Mouse (Mus musculus) myocyte (in vitro differentiated cells): Measurements from ENCODE around the gene Hdc. TPM values are rescaled to one million over a fixed set of nuclear protein-coding genes. Genes with fewer than 3 reads are reported as not detected.

Experiments used
- H3K27me3 ChIP-seq: one replicate; pipeline ENCODE4 v1.6.1; 2011; ENCODE audit not compliant: control insufficient read depth, insufficient read depth, insufficient read length
- H3K36me3 ChIP-seq: one replicate; pipeline ENCODE4 v1.6.1; 2011; ENCODE audit not compliant: control insufficient read depth, insufficient read depth
- H3K4me2 ChIP-seq: one replicate; pipeline ENCODE4 v1.6.1; 2011; ENCODE audit warnings: low read depth, control low read depth
- H3K4me3 ChIP-seq: one replicate; pipeline ENCODE4 v1.5.1; 2011; ENCODE audit warnings: mild to moderate bottlenecking, control low read depth, moderate library complexity
- H3K79me2 ChIP-seq: one replicate; pipeline ENCODE4 v1.6.1; 2011; ENCODE audit not compliant: control insufficient read depth, insufficient read depth
- H3ac ChIP-seq: one replicate; pipeline ENCODE4 v1.6.1; 2011; ENCODE audit not compliant: control insufficient read depth, insufficient read length
- CEBPB ChIP-seq: IDR thresholded peaks from 2 replicates; pipeline ENCODE4 v1.6.1; 2011; ENCODE audit warnings: mild to moderate bottlenecking, moderate library complexity; ENCODE audit not compliant: poor library complexity, insufficient read depth, severe bottlenecking
- E2F4 ChIP-seq: IDR thresholded peaks from one replicate; pipeline ENCODE4 v1.6.1; 2011; ENCODE audit warnings: mild to moderate bottlenecking, control low read depth, moderate library complexity; ENCODE audit not compliant: insufficient read depth
- MAX ChIP-seq: IDR thresholded peaks from one replicate; pipeline ENCODE4 v1.6.1; 2011; ENCODE audit warnings: low read depth, mild to moderate bottlenecking, control low read depth
- MYOD1 ChIP-seq, 3 experiments: IDR thresholded peaks; one replicate each; pipeline ENCODE4 v1.6.1; 2011; ENCODE audit warnings: control low read depth in 2 of 3, low read depth in 2 of 3, mild to moderate bottlenecking in 2 of 3, moderate library complexity in 1 of 3; ENCODE audit not compliant: insufficient read length in 2 of 3, control insufficient read depth in 1 of 3
- MYOG ChIP-seq, 3 experiments: IDR thresholded peaks; one replicate each; pipeline ENCODE4 v1.6.1; 2011; ENCODE audit warnings: control low read depth in 2 of 3, low read depth in 2 of 3, mild to moderate bottlenecking in 2 of 3; ENCODE audit not compliant: insufficient read length in 2 of 3, control insufficient read depth in 1 of 3, insufficient read depth in 1 of 3
- POLR2A ChIP-seq: IDR thresholded peaks from one replicate; pipeline ENCODE4 v1.6.1; 2011; ENCODE audit warnings: low read depth, mild to moderate bottlenecking, control low read depth, moderate library complexity; ENCODE audit not compliant: insufficient read length
- POLR2AphosphoS2 ChIP-seq: IDR thresholded peaks from one replicate; pipeline ENCODE4 v1.6.1; 2011; ENCODE audit warnings: low read depth, control low read depth; ENCODE audit not compliant: insufficient read length
- REST ChIP-seq: IDR thresholded peaks from one replicate; pipeline ENCODE4 v1.6.1; 2011; ENCODE audit warnings: mild to moderate bottlenecking, control low read depth, moderate library complexity; ENCODE audit not compliant: insufficient read depth, insufficient read length
- SRF ChIP-seq: IDR thresholded peaks from one replicate; pipeline ENCODE4 v1.6.1; 2011; ENCODE audit warnings: low read depth; ENCODE audit not compliant: control insufficient read depth, insufficient read length
- TCF12 ChIP-seq: IDR thresholded peaks from one replicate; pipeline ENCODE4 v1.6.1; 2011; ENCODE audit warnings: mild to moderate bottlenecking, control low read depth; ENCODE audit not compliant: poor library complexity, insufficient read depth, severe bottlenecking
- TCF3 ChIP-seq: IDR thresholded peaks from one replicate; pipeline ENCODE4 v1.6.1; 2011; ENCODE audit warnings: low read depth, control low read depth; ENCODE audit not compliant: insufficient read length
- USF1 ChIP-seq: IDR thresholded peaks from one replicate; pipeline ENCODE4 v1.6.1; 2011; ENCODE audit warnings: low read depth, mild to moderate bottlenecking, control low read depth, moderate library complexity
- polyA plus RNA-seq: library from polyadenylated mRNA; unstranded; fragments of >200 nt; fragmentation: generic; extraction: Trizol; gene quantifications from one replicate; pipeline ENCODE4 v1.2.1, GENCODE M21; 2012; ENCODE audit warnings: missing spikeins

Hdc gene
- polyA plus RNA-seq, 1 experiment, result 0.36 TPM

DNA sequence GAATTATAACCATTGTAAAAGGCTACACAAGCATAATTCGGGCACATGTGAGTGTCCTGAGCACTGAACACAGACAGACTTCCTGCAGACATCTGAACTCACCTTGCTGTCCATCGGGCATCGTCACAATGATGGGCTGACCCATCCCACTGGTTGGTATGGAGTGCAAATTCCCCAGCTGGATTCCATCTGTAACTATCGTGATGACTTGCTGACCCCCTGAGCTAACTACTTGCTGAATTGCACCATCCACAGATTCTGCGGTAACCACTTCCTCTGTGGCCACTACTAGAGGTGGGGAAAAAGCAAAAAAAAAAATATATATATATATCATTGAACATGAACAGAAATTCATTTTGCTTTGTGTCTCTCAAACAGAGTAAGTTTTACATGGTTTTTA is 27.4 kb upstream of the Hdc start:
- Histone ChIP-seq H3K36me3 (peaks cover 52% of the 10 kb centered on the region), H3K4me2 (no peak overlapping the region), H3K4me3 (no peak overlapping the region), H3ac (no peak overlapping the region), H3K79me2 (no peaks in the 10 kb centered on the region), H3K27me3 (no peaks in the 10 kb centered on the region)
- TF ChIP-seq E2F4 (no peak), CEBPB (no peak), POLR2AphosphoS2 (no peak), POLR2A (no peak), USF1 (no peak), TCF12 (no peak)

- H3K27me3 ChIP-seq, result no peaks in the 10 kb centered on the region
- no peak overlapping the region for H3ac ChIP-seq
- no peak overlapping the region for H3K4me2 ChIP-seq
- no peaks in the 10 kb centered on the region for H3K79me2 ChIP-seq
- TF ChIP-seq POLR2AphosphoS2 (no peak), E2F4 (no peak), POLR2A (no peak), CEBPB (no peak), REST (no peak), MYOG (IDR thresholded peaks at IDR 0.05; ENCODE audit: control insufficient read depth in 1 of 3, insufficient read depth in 1 of 3, insufficient read length in 2 of 3, low read depth in 2 of 3) (no peak)
- H3K36me3 ChIP-seq, result peaks cover 60% of the 10 kb centered on the region
- H3K4me3 ChIP-seq, result no peak overlapping the region
Measured at GRCm38 (mm10) chr2:126644768-126645167, 25.7 kb upstream of the Hdc start.

- Histone ChIP-seq H3K27me3 (no peaks in the 10 kb centered on the region), H3ac (no peak overlapping the region), H3K4me2 (no peak overlapping the region), H3K36me3 (peaks cover 37% of the 10 kb centered on the region), H3K4me3 (no peak overlapping the region), H3K79me2 (no peaks in the 10 kb centered on the region)
- TF ChIP-seq SRF, result no peak
Measured at GRCm38 (mm10) chr2:126640298-126640697, 21.2 kb upstream of the Hdc start.

- Histone ChIP-seq H3ac (no peak overlapping the region), H3K36me3 (peaks cover 28% of the 10 kb centered on the region), H3K27me3 (no peaks in the 10 kb centered on the region), H3K4me2 (no peak overlapping the region), H3K4me3 (no peak overlapping the region), H3K79me2 (no peaks in the 10 kb centered on the region)
- TF ChIP-seq REST (no peak), TCF12 (no peak), MYOD1 (IDR thresholded peaks at IDR 0.05; ENCODE audit: control insufficient read depth in 1 of 3, insufficient read length in 2 of 3, low read depth in 2 of 3) (no peak), POLR2AphosphoS2 (no peak), TCF3 (no peak), MYOG (IDR thresholded peaks at IDR 0.05; ENCODE audit: control insufficient read depth in 1 of 3, insufficient read depth in 1 of 3, insufficient read length in 2 of 3, low read depth in 2 of 3) (no peak), POLR2A (no peak), MAX (no peak), CEBPB (no peak), SRF (no peak), E2F4 (no peak)
Measured at GRCm38 (mm10) chr2:126635939-126636823, 17.1 kb upstream of the Hdc start.

DNA sequence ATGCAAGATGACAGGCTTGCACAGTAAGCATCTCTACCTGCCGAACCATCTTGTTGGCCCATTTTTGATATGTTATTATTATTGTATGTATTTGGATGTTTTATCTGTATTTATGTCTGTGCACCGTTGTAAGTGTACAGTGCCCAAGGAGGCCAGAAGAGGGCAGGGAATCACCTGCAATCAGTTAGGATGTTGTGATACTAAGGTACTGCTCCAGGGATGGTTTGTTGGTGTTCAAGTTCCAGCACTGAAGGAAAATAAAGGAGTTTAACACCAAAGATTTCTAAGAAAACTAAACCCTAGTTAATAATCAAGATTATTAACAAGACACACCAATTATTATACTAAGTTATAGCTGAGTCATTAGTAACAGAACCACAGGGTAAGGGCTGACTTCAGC is 14.1 kb upstream of the Hdc start:
- no peaks in the 10 kb centered on the region for H3K79me2 ChIP-seq
- no peak overlapping the region for H3ac ChIP-seq
- H3K27me3 ChIP-seq, result no peaks in the 10 kb centered on the region
- TF ChIP-seq TCF12, result no peak
- no peak overlapping the region for H3K4me3 ChIP-seq
- peaks cover 9% of the 10 kb centered on the region for H3K36me3 ChIP-seq
- no peak overlapping the region for H3K4me2 ChIP-seq

DNA sequence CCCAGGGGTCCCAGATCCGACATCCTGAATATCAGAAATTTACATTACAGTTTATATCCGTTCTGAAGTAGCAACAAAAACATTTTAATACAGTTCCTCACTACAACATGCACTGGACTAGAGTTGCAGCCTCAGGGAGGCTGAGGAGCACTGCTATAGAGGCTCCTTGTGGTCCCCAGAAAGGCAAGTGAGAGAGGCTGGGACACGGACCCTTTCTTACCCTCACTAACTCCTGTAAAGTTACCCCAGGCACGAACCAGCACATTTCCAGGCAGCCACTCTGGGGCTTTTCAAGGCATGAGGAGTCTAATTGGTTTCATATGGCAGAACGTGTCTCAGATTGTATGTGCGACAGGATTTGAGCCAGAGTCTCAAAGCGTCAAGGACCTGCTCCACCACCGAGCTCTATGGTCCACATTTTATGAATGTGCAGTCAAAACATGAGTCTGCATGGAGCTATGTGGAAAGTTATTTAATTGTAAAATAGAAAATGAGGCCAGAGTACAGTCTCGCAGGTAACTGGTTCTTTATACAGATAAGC is 9.4 kb upstream of the Hdc start:
- Histone ChIP-seq H3K79me2 (no peaks in the 10 kb centered on the region), H3K4me2 (no peak overlapping the region), H3K4me3 (no peak overlapping the region), H3ac (no peak overlapping the region), H3K27me3 (no peaks in the 10 kb centered on the region), H3K36me3 (peaks cover 1% of the 10 kb centered on the region)
- no peak for TF ChIP-seq TCF12
- TF ChIP-seq TCF3, result no peak
- TF ChIP-seq MYOD1 (IDR thresholded peaks at IDR 0.05; ENCODE audit: control insufficient read depth in 1 of 3, insufficient read length in 2 of 3, low read depth in 2 of 3), result no peak
- TF ChIP-seq CEBPB, result no peak
- no peak for TF ChIP-seq E2F4
- no peak for TF ChIP-seq POLR2A
- no peak for TF ChIP-seq POLR2AphosphoS2
- TF ChIP-seq REST, result no peak
- TF ChIP-seq USF1, result no peak
- TF ChIP-seq SRF, result no peak
- TF ChIP-seq MYOG (IDR thresholded peaks at IDR 0.05; ENCODE audit: control insufficient read depth in 1 of 3, insufficient read depth in 1 of 3, insufficient read length in 2 of 3, low read depth in 2 of 3), result no peak
- TF ChIP-seq MAX, result no peak
